Mouse (Mus musculus): ENCODE measurements around the gene Gm11214.

GRCm38 (mm10) chr4:63687429-63687828 is 24.2 kb upstream of the Gm11214 start:
- TF ChIP-seq CTCF (IDR thresholded peaks at IDR 0.05; ENCODE audit: borderline replicate concordance, insufficient read depth, low read depth, low read length) (no peak), POLR2A (IDR thresholded peaks at IDR 0.05; ENCODE audit: borderline replicate concordance, insufficient read depth, low read length) (no peak)

Data from cerebellum, adult 2 months (tissue).